Mouse (Mus musculus): ENCODE measurements around the gene Srsf5.

DNA sequence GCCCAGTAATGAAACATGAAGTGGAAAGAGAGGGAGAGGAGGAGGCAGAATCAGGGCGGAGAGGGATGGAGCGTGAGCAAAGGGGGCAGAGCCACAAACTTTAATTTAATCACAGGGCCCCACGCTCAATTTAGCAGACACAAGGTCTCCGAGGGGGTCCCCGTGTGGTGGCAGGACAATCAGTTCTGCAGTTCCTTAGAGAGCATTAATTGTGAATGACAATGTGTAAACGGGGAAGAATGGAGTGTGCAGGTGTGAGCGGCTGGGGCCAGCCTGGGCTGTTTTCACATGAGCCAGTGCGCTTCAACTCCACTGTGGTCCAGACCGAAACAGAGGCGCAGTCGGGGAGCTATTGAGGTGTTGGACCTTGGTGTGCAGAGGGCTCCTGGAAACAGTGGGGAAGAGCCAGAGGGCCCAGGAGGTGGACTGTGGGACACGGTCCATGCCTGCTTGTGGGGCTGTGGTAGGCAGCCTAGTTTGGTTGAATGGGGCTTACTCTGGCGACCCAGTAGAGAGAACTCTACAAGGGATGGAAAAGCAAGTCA lies 45.7 kb downstream of the Srsf5 start:
- no peak for TF ChIP-seq CTCF (conservative IDR thresholded peaks at IDR 0.05; ENCODE audit: low read length)
- no peak for TF ChIP-seq POU5F1 (IDR thresholded peaks at IDR 0.05; ENCODE audit: borderline replicate concordance, low read length)

Measured in E14TG2a.4 (cell line).